Mouse (Mus musculus): ENCODE measurements around the gene Gtsf1l. TPM values are rescaled to one million over a fixed set of nuclear protein-coding genes. Genes with fewer than 3 reads are reported as not detected.

Gene Gtsf1l
- polyA plus RNA-seq, 1 experiment: 742 TPM

- no peak overlapping the region for H3K4me3 ChIP-seq (ENCODE audit: control insufficient read depth, low read depth, low read length)
- H3K27ac ChIP-seq (ENCODE audit: control insufficient read depth, insufficient read depth, low read depth, low read length): no peak overlapping the region
These were observed 14.6 kb upstream of the Gtsf1l start for GRCm38 (mm10) chr2:163102216-163102615.

GRCm38 (mm10) chr2:163101646-163102203, 14.1 kb upstream of the Gtsf1l start:
- Histone ChIP-seq H3K27me3 (ENCODE audit: control insufficient read depth, insufficient read depth, low read length) (no peaks in the 10 kb centered on the region), H3K4me3 (ENCODE audit: control insufficient read depth, low read depth, low read length) (no peak overlapping the region), H3K36me3 (ENCODE audit: control insufficient read depth, insufficient read depth, low read length) (no peaks in the 10 kb centered on the region), H3K27ac (ENCODE audit: control insufficient read depth, insufficient read depth, low read depth, low read length) (no peak overlapping the region), H3K4me1 (ENCODE audit: control insufficient read depth, insufficient read depth, low read length) (peaks cover 2% of the 10 kb centered on the region; the same call in 1 of the 2 replicates)
- peak; percentile 80 for TF ChIP-seq CTCF (IDR thresholded peaks at IDR 0.05; ENCODE audit: control insufficient read depth, insufficient read depth, insufficient replicate concordance, low read depth, low read length)
- no peak for TF ChIP-seq POLR2A (IDR thresholded peaks at IDR 0.05; ENCODE audit: control insufficient read depth, low read depth, low read length)

More at GRCm38 (mm10) chr2:163102216-163102615, 14.6 kb upstream of the Gtsf1l start:
- Histone ChIP-seq H3K4me1 (ENCODE audit: control insufficient read depth, insufficient read depth, low read length) (peaks cover 2% of the 10 kb centered on the region; the same call in 1 of the 2 replicates), H3K27me3 (ENCODE audit: control insufficient read depth, insufficient read depth, low read length) (no peaks in the 10 kb centered on the region), H3K36me3 (ENCODE audit: control insufficient read depth, insufficient read depth, low read length) (no peaks in the 10 kb centered on the region)
- TF ChIP-seq CTCF (IDR thresholded peaks at IDR 0.05; ENCODE audit: control insufficient read depth, insufficient read depth, insufficient replicate concordance, low read depth, low read length): no peak
- no peak for TF ChIP-seq POLR2A (IDR thresholded peaks at IDR 0.05; ENCODE audit: control insufficient read depth, low read depth, low read length)

GRCm38 (mm10) chr2:163100551-163100950, 12.9 kb upstream of the Gtsf1l start:
- H3K27ac ChIP-seq (ENCODE audit: control insufficient read depth, insufficient read depth, low read depth, low read length): no peak overlapping the region
- H3K27me3 ChIP-seq (ENCODE audit: control insufficient read depth, insufficient read depth, low read length): no peaks in the 10 kb centered on the region
- H3K36me3 ChIP-seq (ENCODE audit: control insufficient read depth, insufficient read depth, low read length): no peaks in the 10 kb centered on the region
- H3K4me3 ChIP-seq (ENCODE audit: control insufficient read depth, low read depth, low read length): no peak overlapping the region
- TF ChIP-seq CTCF (IDR thresholded peaks at IDR 0.05; ENCODE audit: control insufficient read depth, insufficient read depth, insufficient replicate concordance, low read depth, low read length): no peak
- TF ChIP-seq POLR2A (IDR thresholded peaks at IDR 0.05; ENCODE audit: control insufficient read depth, low read depth, low read length): no peak
- peaks cover 2% of the 10 kb centered on the region; the same call in 1 of the 2 replicates for H3K4me1 ChIP-seq (ENCODE audit: control insufficient read depth, insufficient read depth, low read length)

- Histone ChIP-seq H3K4me1 (ENCODE audit: control insufficient read depth, insufficient read depth, low read length) (peaks cover 2% of the 10 kb centered on the region; the same call in 1 of the 2 replicates), H3K27me3 (ENCODE audit: control insufficient read depth, insufficient read depth, low read length) (no peaks in the 10 kb centered on the region), H3K27ac (ENCODE audit: control insufficient read depth, insufficient read depth, low read depth, low read length) (no peak overlapping the region), H3K4me3 (ENCODE audit: control insufficient read depth, low read depth, low read length) (no peak overlapping the region), H3K36me3 (ENCODE audit: control insufficient read depth, insufficient read depth, low read length) (no peaks in the 10 kb centered on the region)
- no peak for TF ChIP-seq CTCF (IDR thresholded peaks at IDR 0.05; ENCODE audit: control insufficient read depth, insufficient read depth, insufficient replicate concordance, low read depth, low read length)
- no peak for TF ChIP-seq POLR2A (IDR thresholded peaks at IDR 0.05; ENCODE audit: control insufficient read depth, low read depth, low read length)
These were observed 12.3 kb upstream of the Gtsf1l start for GRCm38 (mm10) chr2:163099919-163100318.

GRCm38 (mm10) chr2:163095784-163096183, 8.1 kb upstream of the Gtsf1l start:
- Histone ChIP-seq H3K4me3 (ENCODE audit: control insufficient read depth, low read depth, low read length) (no peak overlapping the region), H3K4me1 (ENCODE audit: control insufficient read depth, insufficient read depth, low read length) (no peaks in the 10 kb centered on the region), H3K27me3 (ENCODE audit: control insufficient read depth, insufficient read depth, low read length) (no peaks in the 10 kb centered on the region), H3K36me3 (ENCODE audit: control insufficient read depth, insufficient read depth, low read length) (no peaks in the 10 kb centered on the region), H3K27ac (ENCODE audit: control insufficient read depth, insufficient read depth, low read depth, low read length) (no peak overlapping the region)
- TF ChIP-seq POLR2A (IDR thresholded peaks at IDR 0.05; ENCODE audit: control insufficient read depth, low read depth, low read length) (no peak), CTCF (IDR thresholded peaks at IDR 0.05; ENCODE audit: control insufficient read depth, insufficient read depth, insufficient replicate concordance, low read depth, low read length) (no peak)

- Histone ChIP-seq H3K27ac (ENCODE audit: control insufficient read depth, insufficient read depth, low read depth, low read length) (no peak overlapping the region), H3K4me1 (ENCODE audit: control insufficient read depth, insufficient read depth, low read length) (no peaks in the 10 kb centered on the region), H3K27me3 (ENCODE audit: control insufficient read depth, insufficient read depth, low read length) (no peaks in the 10 kb centered on the region), H3K4me3 (ENCODE audit: control insufficient read depth, low read depth, low read length) (no peak overlapping the region), H3K36me3 (ENCODE audit: control insufficient read depth, insufficient read depth, low read length) (no peaks in the 10 kb centered on the region)
- TF ChIP-seq POLR2A (IDR thresholded peaks at IDR 0.05; ENCODE audit: control insufficient read depth, low read depth, low read length) (no peak), CTCF (IDR thresholded peaks at IDR 0.05; ENCODE audit: control insufficient read depth, insufficient read depth, insufficient replicate concordance, low read depth, low read length) (no peak)
These were observed 7.3 kb upstream of the Gtsf1l start for GRCm38 (mm10) chr2:163094909-163095308.

GRCm38 (mm10) chr2:163089475-163090123, 1.9 kb upstream of the Gtsf1l start:
- Histone ChIP-seq H3K4me3 (ENCODE audit: control insufficient read depth, low read depth, low read length) (peak overlapping the region; percentile 54), H3K36me3 (ENCODE audit: control insufficient read depth, insufficient read depth, low read length) (no peaks in the 10 kb centered on the region), H3K27ac (ENCODE audit: control insufficient read depth, insufficient read depth, low read depth, low read length) (no peak overlapping the region)

More at GRCm38 (mm10) chr2:163089475-163090123, 1.9 kb upstream of the Gtsf1l start:
- H3K27me3 ChIP-seq (ENCODE audit: control insufficient read depth, insufficient read depth, low read length): no peaks in the 10 kb centered on the region
- TF ChIP-seq POLR2A (IDR thresholded peaks at IDR 0.05; ENCODE audit: control insufficient read depth, low read depth, low read length) (no peak), CTCF (IDR thresholded peaks at IDR 0.05; ENCODE audit: control insufficient read depth, insufficient read depth, insufficient replicate concordance, low read depth, low read length) (no peak; the same call in 1 of the 2 replicates)
- H3K4me1 ChIP-seq (ENCODE audit: control insufficient read depth, insufficient read depth, low read length): peaks cover 5% of the 10 kb centered on the region; the same call in 1 of the 2 replicates

All from testis, adult 2 months (tissue).